Mouse (Mus musculus) stomach, embryonic 14.5 days (tissue): Measurements from ENCODE around the gene Erbb2. TPM values are rescaled to one million over a fixed set of nuclear protein-coding genes. Genes with fewer than 3 reads are reported as not detected.
A peak's percentile ranks its signal among the peaks of the same experiment; 100 is the strongest.

Source experiments
- ATAC-seq: fragments of 200-750 bp; cut with Nextera tagmentation; 2 replicates; pipeline ENCODE4 v1.8.0; 2017; ENCODE audit warnings: low read depth, moderate TSS enrichment; ENCODE audit not compliant: insufficient number of reproducible peaks, insufficient read depth, low FRiP score
- H3K27ac ChIP-seq: fragments of 300-500 bp; sonication (generic); 2 replicates; pipeline ENCODE4 v1.5.1; 2014; ENCODE audit warnings: mild to moderate bottlenecking, low read length, moderate library complexity, mixed read lengths
- H3K27me3 ChIP-seq: fragments of 300-500 bp; sonication (generic); 2 replicates; pipeline ENCODE4 v1.6.1; 2014; ENCODE audit warnings: low read length, control low read depth, mixed read lengths; ENCODE audit not compliant: control insufficient read depth, insufficient read depth
- H3K36me3 ChIP-seq: fragments of 300-500 bp; sonication (generic); 2 replicates; pipeline ENCODE4 v1.6.1; 2014; ENCODE audit warnings: mild to moderate bottlenecking, control low read depth, low read length, moderate library complexity, mixed read lengths; ENCODE audit not compliant: control insufficient read depth, insufficient read depth
- H3K4me1 ChIP-seq: fragments of 300-500 bp; sonication (generic); 2 replicates; pipeline ENCODE4 v1.6.1; 2014; ENCODE audit warnings: low read length, control low read depth, mixed read lengths; ENCODE audit not compliant: control insufficient read depth, insufficient read depth
- H3K4me2 ChIP-seq: fragments of 300-500 bp; sonication (generic); replicated peaks from 2 replicates; pipeline ENCODE4 v1.6.1; 2014; ENCODE audit warnings: low read depth, low read length, control low read depth
- H3K4me3 ChIP-seq: fragments of 300-500 bp; sonication (generic); 2 replicates; pipeline ENCODE4 v1.5.1; 2014; ENCODE audit warnings: low read depth, low read length, control low read depth
- H3K9ac ChIP-seq: fragments of 300-500 bp; sonication (generic); replicated peaks from 2 replicates; pipeline ENCODE4 v1.6.1; 2014; ENCODE audit warnings: low read depth, mild to moderate bottlenecking, control low read depth, low read length, moderate library complexity, mixed read lengths
- H3K9me3 ChIP-seq: fragments of 300-500 bp; sonication (generic); 2 replicates; pipeline ENCODE4 v1.6.1; 2016; ENCODE audit warnings: low read depth, low read length, control low read depth; ENCODE audit not compliant: control insufficient read depth
- WGBS: fragments of 180-500 bp; shearing (Covaris S2); extraction: QIAGEN DNeasy Blood & Tissue Kit; methylation state at CpG from one replicate; pipeline ENCODE4 v1.1.7; 2014; 5-methylcytosine and 5-hydroxymethylcytosine counted together
- polyA plus RNA-seq: library from polyadenylated mRNA; unstranded; fragments of >200 nt; fragmentation: Nextera tagmentation; extraction: Ambion mirVana; gene quantifications from 2 replicates; pipeline ENCODE4 v1.2.1, GENCODE M21; 2014

Erbb2 gene
- polyA plus RNA-seq, 1 experiment from 2014 or later: 48.0 TPM

- H3K27ac ChIP-seq: no peak overlapping the region
- no peak overlapping the region for H3K9ac ChIP-seq
- H3K4me3 ChIP-seq: no peak overlapping the region
- peaks cover 10% of the 10 kb centered on the region; the same call in 1 of the 2 replicates for H3K4me1 ChIP-seq
- H3K36me3 ChIP-seq: no peaks in the 10 kb centered on the region
- H3K27me3 ChIP-seq: peaks cover 9% of the 10 kb centered on the region; the same call in 1 of the 2 replicates
- H3K9me3 ChIP-seq: no peaks in the 10 kb centered on the region
- WGBS: 74% methylated on average over 10 of the region's 10 CpGs
- no peak for ATAC-seq
- H3K4me2 ChIP-seq: no peak overlapping the region
These were observed 24.0 kb upstream of the Erbb2 start for GRCm38 (mm10) chr11:98388282-98388681.

DNA sequence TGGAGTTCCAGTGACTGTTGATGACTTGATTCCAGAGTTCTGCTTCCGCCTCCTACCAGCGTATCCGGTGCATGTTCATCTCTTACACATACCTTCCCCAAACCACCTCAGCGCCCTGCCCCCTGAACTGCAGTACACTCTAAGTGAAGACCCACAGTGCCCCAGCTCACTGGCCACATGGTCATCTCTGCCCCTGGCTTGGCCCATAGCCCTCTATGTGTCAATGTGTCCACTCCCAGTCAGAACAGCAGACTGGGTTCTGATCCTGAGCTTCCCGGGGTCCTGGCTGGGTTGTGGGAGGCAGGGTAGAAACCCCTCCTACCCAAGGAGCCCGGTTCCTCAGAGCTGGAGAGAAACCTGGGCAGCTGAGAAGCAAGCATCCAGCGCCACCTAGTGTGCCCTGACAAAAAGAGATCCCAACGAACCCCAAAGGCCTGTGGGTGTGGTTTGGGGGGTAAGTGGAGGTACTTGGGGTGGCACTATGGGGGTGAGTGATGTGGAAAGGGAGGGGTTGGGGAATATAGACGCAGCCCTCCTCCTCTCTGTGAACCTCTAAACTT lies 23.0 kb upstream of the Erbb2 start:
- Histone ChIP-seq H3K27ac (no peak overlapping the region), H3K4me2 (no peak overlapping the region), H3K27me3 (peaks cover 9% of the 10 kb centered on the region; the same call in 1 of the 2 replicates), H3K4me3 (no peak overlapping the region), H3K9me3 (no peaks in the 10 kb centered on the region), H3K4me1 (peaks cover 20% of the 10 kb centered on the region; the same call in 1 of the 2 replicates), H3K36me3 (no peaks in the 10 kb centered on the region), H3K9ac (no peak overlapping the region)
- 28% methylated on average over 9 of the region's 9 CpGs for WGBS
- ATAC-seq: no peak

GRCm38 (mm10) chr11:98390141-98390540 lies 22.1 kb upstream of the Erbb2 start:
- Histone ChIP-seq H3K4me1 (peaks cover 22% of the 10 kb centered on the region; the same call in 1 of the 2 replicates), H3K9ac (no peak overlapping the region), H3K4me3 (no peak overlapping the region), H3K27ac (no peak overlapping the region), H3K36me3 (no peaks in the 10 kb centered on the region), H3K9me3 (no peaks in the 10 kb centered on the region), H3K4me2 (no peak overlapping the region), H3K27me3 (peaks cover 9% of the 10 kb centered on the region; the same call in 1 of the 2 replicates)
- ATAC-seq: no peak
- 65% methylated on average over 12 of the region's 12 CpGs for WGBS

DNA sequence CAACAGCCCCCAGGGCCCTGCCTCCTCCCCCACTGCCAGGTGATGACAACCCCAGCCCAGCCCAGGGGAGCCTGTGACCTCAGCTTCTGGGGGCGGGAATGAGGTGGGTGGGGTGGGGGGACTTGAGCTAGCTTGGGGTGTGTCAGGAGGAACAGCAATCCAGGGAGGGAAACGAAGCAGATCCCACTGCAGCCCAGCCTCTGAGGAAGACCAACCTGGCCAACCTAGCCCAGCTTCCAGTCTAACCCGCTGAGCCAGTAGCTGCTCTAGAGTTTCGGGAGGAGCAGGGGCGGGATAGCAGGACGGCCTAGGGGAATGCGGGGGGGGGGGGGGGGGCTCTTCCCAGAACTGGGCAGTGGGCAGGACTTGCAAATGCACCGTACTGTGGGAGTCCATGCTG lies 20.2 kb upstream of the Erbb2 start:
- Histone ChIP-seq H3K4me1 (peaks cover 22% of the 10 kb centered on the region; the same call in 1 of the 2 replicates), H3K36me3 (no peaks in the 10 kb centered on the region), H3K4me3 (no peak overlapping the region), H3K27ac (peak overlapping the region; percentile 77), H3K27me3 (peaks cover 4% of the 10 kb centered on the region; the same call in 1 of the 2 replicates), H3K9me3 (no peaks in the 10 kb centered on the region), H3K4me2 (no peak overlapping the region), H3K9ac (no peak overlapping the region)
- 9% methylated on average over 8 of the region's 8 CpGs for WGBS
- ATAC-seq: 0 out of 2 replicates have a peak, but pooled peaks have one; percentile 8

DNA sequence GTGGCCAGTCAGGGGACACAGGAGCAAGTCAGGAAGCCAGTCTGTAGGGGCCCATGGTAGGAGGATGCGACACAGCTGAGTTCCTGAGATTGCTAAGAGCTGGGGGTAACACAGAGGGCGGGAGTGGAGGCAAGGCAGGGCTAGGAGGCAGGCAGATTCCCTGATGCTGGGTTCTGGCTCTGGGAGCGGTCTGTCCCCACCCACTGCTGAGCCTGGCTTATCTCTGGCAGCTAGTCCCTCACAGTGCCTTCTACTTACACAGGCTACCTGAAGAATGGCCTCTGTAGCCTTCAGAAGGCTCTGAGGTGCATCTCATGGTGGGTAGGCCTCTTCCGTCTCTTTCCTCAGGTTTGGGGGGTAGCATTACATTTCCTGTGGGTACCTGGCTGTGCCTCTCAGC lies 19.6 kb upstream of the Erbb2 start:
- H3K4me3 ChIP-seq: no peak overlapping the region
- peak overlapping the region; percentile 77 for H3K27ac ChIP-seq
- 52% methylated on average over 4 of the region's 4 CpGs for WGBS
- H3K27me3 ChIP-seq: no peaks in the 10 kb centered on the region; the same call in 1 of the 2 replicates
- ATAC-seq: peak; percentile 57; the same call in 1 of the 2 replicates
- no peak overlapping the region for H3K4me2 ChIP-seq
- H3K4me1 ChIP-seq: peaks cover 22% of the 10 kb centered on the region; the same call in 1 of the 2 replicates
- H3K9me3 ChIP-seq: no peaks in the 10 kb centered on the region
- H3K36me3 ChIP-seq: no peaks in the 10 kb centered on the region
- H3K9ac ChIP-seq: no peak overlapping the region

- H3K27me3 ChIP-seq: no peaks in the 10 kb centered on the region; the same call in 1 of the 2 replicates
- H3K27ac ChIP-seq: peak overlapping the region; percentile 77
- no peaks in the 10 kb centered on the region for H3K9me3 ChIP-seq
- peaks cover 22% of the 10 kb centered on the region; the same call in 1 of the 2 replicates for H3K4me1 ChIP-seq
- WGBS: 63% methylated on average over 6 of the region's 6 CpGs
- H3K36me3 ChIP-seq: no peaks in the 10 kb centered on the region
- H3K9ac ChIP-seq: no peak overlapping the region
- H3K4me3 ChIP-seq: no peak overlapping the region
- ATAC-seq: no peak
- no peak overlapping the region for H3K4me2 ChIP-seq
These were observed 19.0 kb upstream of the Erbb2 start for GRCm38 (mm10) chr11:98393317-98393716.

GRCm38 (mm10) chr11:98394301-98394700 lies 18.0 kb upstream of the Erbb2 start:
- Histone ChIP-seq H3K9me3 (no peaks in the 10 kb centered on the region), H3K36me3 (no peaks in the 10 kb centered on the region), H3K4me1 (peaks cover 22% of the 10 kb centered on the region; the same call in 1 of the 2 replicates), H3K4me2 (no peak overlapping the region), H3K9ac (no peak overlapping the region), H3K27me3 (no peaks in the 10 kb centered on the region), H3K4me3 (no peak overlapping the region), H3K27ac (peak overlapping the region; percentile 24; the same call in 1 of the 2 replicates)
- no peak for ATAC-seq
- WGBS: 35% methylated on average over 6 of the region's 6 CpGs

DNA sequence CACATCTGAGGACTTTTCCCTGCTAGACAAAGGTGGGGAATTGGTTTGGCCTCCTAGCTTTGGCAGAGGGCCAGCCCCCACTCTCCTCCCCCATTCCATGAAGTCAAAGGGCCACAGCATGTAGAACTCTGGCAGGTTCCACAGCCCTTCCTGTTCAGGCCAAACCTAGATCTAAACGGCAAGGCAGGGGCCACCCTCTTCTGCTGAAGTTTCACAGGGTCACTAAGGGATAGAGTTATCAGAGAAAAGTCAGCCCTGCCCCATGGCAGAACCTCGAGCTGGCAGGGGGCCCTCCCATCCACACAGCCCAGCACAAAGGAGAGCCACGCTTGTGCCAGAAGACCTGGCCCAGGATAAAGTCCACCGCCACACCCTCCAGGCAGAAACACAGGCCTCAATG lies 17.2 kb upstream of the Erbb2 start:
- peak; percentile 65 for ATAC-seq
- no peak overlapping the region for H3K9ac ChIP-seq

More for the DNA sequence above, 17.2 kb upstream of the Erbb2 start:
- Histone ChIP-seq H3K36me3 (no peaks in the 10 kb centered on the region), H3K27ac (peak overlapping the region; percentile 11), H3K4me3 (no peak overlapping the region), H3K27me3 (no peaks in the 10 kb centered on the region), H3K9me3 (no peaks in the 10 kb centered on the region), H3K4me2 (no peak overlapping the region), H3K4me1 (peaks cover 22% of the 10 kb centered on the region; the same call in 1 of the 2 replicates)
- 44% methylated on average over 4 of the region's 4 CpGs for WGBS
